Mouse (Mus musculus): ENCODE measurements around the gene 2300002M23Rik. TPM values are rescaled to one million over a fixed set of nuclear protein-coding genes. Genes with fewer than 3 reads are reported as not detected.

Gene 2300002M23Rik
- polyA plus RNA-seq, 1 experiment from 2014 or later: not detected

DNA sequence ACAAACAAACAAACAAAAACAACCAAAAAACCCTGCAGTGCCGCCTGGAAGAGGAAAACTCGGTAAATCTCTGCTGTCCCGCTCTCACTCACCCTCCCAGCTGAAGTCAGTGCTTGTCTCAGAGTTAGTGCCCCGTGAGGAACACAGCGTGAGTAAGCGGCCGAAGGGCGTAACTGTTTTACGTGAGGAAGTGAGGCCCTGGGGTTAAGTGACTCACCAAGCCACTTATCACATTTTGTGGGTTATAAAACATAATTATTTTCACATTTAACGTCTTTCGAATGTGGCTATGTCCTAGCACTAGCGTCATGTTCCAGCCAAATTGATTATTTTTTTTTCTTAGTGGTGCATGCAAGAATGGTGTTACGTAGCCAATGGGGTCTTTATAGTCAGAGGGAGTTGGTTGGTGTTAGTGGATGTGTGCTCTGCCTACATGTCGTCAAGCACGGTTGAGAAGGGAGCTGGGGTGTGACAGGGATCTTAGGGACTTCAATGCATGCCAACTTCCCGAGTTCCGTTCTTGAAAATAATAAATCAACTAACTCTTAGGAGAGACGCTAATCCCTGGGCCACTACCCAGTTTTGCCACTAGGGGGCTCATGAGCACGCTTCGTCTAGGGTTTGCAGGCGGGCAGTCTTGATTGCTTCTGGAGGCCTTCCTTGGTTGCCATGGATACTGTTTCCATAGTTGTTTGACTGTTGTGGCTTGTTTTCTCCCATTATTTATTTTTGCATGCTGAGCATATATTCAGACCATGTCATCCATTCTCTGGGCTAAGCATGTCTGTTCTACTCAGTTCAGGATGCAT, 23.4 kb downstream of the 2300002M23Rik start:
- H3K9ac ChIP-seq: no peak overlapping the region
- H3K36me3 ChIP-seq: no peaks in the 10 kb centered on the region
- 0 out of 2 replicates have a peak, but pooled peaks cover 3% of the 10 kb centered on the region for H3K27me3 ChIP-seq
- ATAC-seq (replicated peaks; ENCODE audit: low FRiP score): peak; percentile 52; the same call in 1 of the 2 replicates
- H3K9me3 ChIP-seq (replicated peaks): no peaks in the 10 kb centered on the region
- H3K27ac ChIP-seq: no peak overlapping the region
- no peak overlapping the region for H3K4me3 ChIP-seq (replicated peaks)
- 33% methylated on average over 21 of the region's 21 CpGs for WGBS
- peaks cover 7% of the 10 kb centered on the region; the same call in 1 of the 2 replicates for H3K4me1 ChIP-seq
- H3K4me2 ChIP-seq: peak overlapping the region; percentile 46

DNA sequence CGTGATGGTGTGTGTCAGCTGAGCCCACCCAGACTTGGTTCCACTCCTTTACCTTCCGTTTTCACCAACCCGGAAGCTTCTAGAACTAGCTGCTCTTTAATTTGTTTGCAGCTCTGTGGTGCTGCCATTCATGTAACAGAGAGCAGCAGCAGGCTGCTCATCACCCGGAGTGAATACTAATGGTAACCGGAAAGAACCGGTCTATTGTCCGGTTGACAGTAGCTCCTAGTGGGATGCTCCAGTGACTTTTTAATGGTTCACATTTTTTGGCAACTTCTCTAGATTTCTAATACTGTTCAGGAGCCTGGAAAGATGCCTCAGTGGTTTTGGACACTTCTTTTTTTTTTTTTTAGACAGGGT, 23.9 kb downstream of the 2300002M23Rik start:
- Histone ChIP-seq H3K4me1 (peaks cover 7% of the 10 kb centered on the region; the same call in 1 of the 2 replicates), H3K36me3 (no peaks in the 10 kb centered on the region), H3K4me3 (replicated peaks) (no peak overlapping the region), H3K4me2 (no peak overlapping the region), H3K9me3 (replicated peaks) (no peaks in the 10 kb centered on the region), H3K27me3 (0 out of 2 replicates have a peak, but pooled peaks cover 3% of the 10 kb centered on the region), H3K9ac (no peak overlapping the region), H3K27ac (no peak overlapping the region)
- ATAC-seq (replicated peaks; ENCODE audit: low FRiP score): no peak
- WGBS: 93% methylated on average over 7 of the region's 7 CpGs

DNA sequence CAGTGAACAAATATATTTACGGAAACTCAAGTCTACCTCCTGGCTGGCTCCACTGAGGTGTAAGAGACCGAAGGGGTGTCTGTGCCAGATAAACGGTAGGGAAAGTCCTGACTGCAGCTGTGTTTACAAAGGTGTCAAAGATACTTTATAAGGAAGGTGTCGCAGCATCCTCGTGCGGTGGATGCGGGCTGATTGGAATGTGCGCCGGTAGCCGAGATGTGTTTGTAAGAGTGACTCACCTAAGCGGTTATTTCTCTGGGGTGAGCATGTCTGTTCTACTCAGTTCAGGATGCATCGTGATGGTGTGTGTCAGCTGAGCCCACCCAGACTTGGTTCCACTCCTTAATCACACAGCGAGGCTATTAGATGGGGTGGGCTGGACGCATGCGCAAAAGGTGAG, 24.5 kb downstream of the 2300002M23Rik start:
- H3K36me3 ChIP-seq: no peaks in the 10 kb centered on the region
- no peak for ATAC-seq (replicated peaks; ENCODE audit: low FRiP score)
- 87% methylated on average over 15 of the region's 15 CpGs for WGBS
- H3K27me3 ChIP-seq: 0 out of 2 replicates have a peak, but pooled peaks cover 3% of the 10 kb centered on the region
- no peaks in the 10 kb centered on the region for H3K9me3 ChIP-seq (replicated peaks)
- H3K4me3 ChIP-seq (replicated peaks): no peak overlapping the region
- H3K4me1 ChIP-seq: peaks cover 7% of the 10 kb centered on the region; the same call in 1 of the 2 replicates
- H3K9ac ChIP-seq: no peak overlapping the region
- H3K27ac ChIP-seq: no peak overlapping the region
- H3K4me2 ChIP-seq: no peak overlapping the region

DNA sequence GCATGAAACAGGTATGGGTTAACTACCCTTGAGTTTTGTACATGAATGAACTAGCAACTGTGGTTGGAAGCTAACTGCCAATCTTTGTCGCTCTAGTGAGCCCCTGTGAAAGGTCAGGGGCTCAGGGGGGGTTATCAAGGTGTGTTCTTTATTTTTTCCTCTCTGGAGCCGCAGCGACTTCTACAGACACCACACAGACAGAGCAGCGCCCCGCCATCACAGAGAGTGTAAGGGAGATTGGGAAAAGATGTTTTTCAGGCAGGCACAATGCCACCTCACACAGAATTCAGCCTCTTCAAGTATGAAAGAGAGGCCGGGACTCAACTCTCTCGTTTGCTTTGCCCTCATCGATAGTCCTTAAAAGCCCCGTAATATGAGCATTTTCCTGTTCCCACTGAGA, 24.9 kb downstream of the 2300002M23Rik start:
- Histone ChIP-seq H3K9ac (no peak overlapping the region), H3K4me2 (no peak overlapping the region), H3K4me3 (replicated peaks) (no peak overlapping the region), H3K27me3 (0 out of 2 replicates have a peak, but pooled peaks cover 3% of the 10 kb centered on the region), H3K4me1 (peaks cover 7% of the 10 kb centered on the region; the same call in 1 of the 2 replicates), H3K36me3 (no peaks in the 10 kb centered on the region), H3K9me3 (replicated peaks) (no peaks in the 10 kb centered on the region), H3K27ac (no peak overlapping the region)
- 83% methylated on average over 9 of the region's 9 CpGs for WGBS
- ATAC-seq (replicated peaks; ENCODE audit: low FRiP score): no peak

DNA sequence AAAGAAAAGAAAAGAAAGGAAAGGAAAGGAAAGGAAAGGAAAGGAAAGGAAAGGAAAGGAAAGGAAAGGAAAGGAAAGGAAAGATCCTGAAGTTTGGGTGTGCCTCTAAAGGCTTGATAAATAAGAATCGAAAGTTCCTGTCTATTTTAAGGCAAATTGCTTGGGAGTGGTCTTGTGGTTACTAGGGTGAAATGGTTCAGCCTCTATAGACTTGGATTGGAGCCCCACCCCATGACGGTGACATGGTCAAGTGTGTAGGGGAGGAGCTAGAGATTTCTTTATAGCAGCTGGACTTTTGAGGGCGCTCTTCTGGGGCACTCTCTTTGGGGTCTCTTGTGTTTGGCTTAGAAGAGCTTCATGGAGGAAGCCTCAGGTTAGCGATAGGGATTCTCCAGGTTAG, 26.5 kb downstream of the 2300002M23Rik start:
- no peak overlapping the region for H3K4me3 ChIP-seq (replicated peaks)
- H3K4me2 ChIP-seq: no peak overlapping the region
- H3K9me3 ChIP-seq (replicated peaks): no peaks in the 10 kb centered on the region
- no peak overlapping the region for H3K27ac ChIP-seq
- no peak overlapping the region for H3K9ac ChIP-seq
- H3K36me3 ChIP-seq: no peaks in the 10 kb centered on the region
- peaks cover 7% of the 10 kb centered on the region; the same call in 1 of the 2 replicates for H3K4me1 ChIP-seq
- ATAC-seq (replicated peaks; ENCODE audit: low FRiP score): no peak
- H3K27me3 ChIP-seq: 0 out of 2 replicates have a peak, but pooled peaks cover 3% of the 10 kb centered on the region
- WGBS: 41% methylated on average over 4 of the region's 4 CpGs

DNA sequence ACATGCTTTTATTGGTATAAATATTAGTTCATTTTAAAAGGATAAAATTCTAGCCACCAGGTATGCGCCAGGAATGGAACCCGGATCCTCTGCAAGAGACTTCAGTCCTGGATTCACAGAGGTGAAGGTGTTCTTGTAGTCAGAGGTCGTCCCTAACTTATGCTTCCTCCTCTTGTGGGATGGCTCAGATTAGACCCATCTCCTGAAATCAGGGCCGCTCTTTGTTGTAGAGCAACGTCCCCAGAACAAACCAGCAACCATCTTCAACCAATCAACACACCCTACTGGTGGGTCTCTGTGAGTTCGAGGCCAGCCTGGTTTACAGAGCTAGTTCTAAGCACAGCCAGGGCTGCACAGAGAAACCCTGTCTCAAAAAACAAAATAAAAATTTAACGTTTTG, 27.2 kb downstream of the 2300002M23Rik start:
- no peak for ATAC-seq (replicated peaks; ENCODE audit: low FRiP score)
- Histone ChIP-seq H3K36me3 (no peaks in the 10 kb centered on the region), H3K4me2 (no peak overlapping the region), H3K9me3 (replicated peaks) (no peaks in the 10 kb centered on the region), H3K9ac (no peak overlapping the region), H3K27me3 (0 out of 2 replicates have a peak, but pooled peaks cover 3% of the 10 kb centered on the region), H3K4me1 (peaks cover 7% of the 10 kb centered on the region; the same call in 1 of the 2 replicates), H3K27ac (no peak overlapping the region), H3K4me3 (replicated peaks) (no peak overlapping the region)
- WGBS: 84% methylated on average over 7 of the region's 7 CpGs

DNA sequence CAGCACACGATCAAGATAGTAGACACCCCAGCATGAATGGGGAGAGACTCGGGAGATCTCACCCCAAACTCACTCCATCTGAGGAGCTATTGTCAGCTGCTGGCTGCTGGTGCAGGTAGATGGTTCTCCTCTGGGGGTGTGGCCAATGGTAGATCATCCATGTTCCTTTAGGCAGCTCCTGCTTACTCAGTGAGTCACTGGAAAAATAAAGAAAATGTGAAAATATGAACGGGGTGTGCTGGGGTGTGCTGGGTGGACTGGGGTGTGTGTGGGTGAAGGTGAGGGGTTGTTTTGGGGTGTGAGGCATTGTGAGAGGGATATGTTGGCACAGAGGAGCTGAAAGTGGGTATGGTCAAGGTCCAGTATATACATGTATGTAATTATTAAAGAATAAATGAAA, 30.1 kb downstream of the 2300002M23Rik start:
- 93% methylated on average over 3 of the region's 3 CpGs for WGBS
- H3K4me1 ChIP-seq: no peaks in the 10 kb centered on the region
- H3K4me3 ChIP-seq (replicated peaks): no peak overlapping the region
- no peaks in the 10 kb centered on the region for H3K36me3 ChIP-seq
- H3K27me3 ChIP-seq: 0 out of 2 replicates have a peak, but pooled peaks cover 3% of the 10 kb centered on the region
- H3K27ac ChIP-seq: no peak overlapping the region
- no peaks in the 10 kb centered on the region for H3K9me3 ChIP-seq (replicated peaks)
- H3K4me2 ChIP-seq: no peak overlapping the region
- no peak overlapping the region for H3K9ac ChIP-seq
- no peak for ATAC-seq (replicated peaks; ENCODE audit: low FRiP score)

DNA sequence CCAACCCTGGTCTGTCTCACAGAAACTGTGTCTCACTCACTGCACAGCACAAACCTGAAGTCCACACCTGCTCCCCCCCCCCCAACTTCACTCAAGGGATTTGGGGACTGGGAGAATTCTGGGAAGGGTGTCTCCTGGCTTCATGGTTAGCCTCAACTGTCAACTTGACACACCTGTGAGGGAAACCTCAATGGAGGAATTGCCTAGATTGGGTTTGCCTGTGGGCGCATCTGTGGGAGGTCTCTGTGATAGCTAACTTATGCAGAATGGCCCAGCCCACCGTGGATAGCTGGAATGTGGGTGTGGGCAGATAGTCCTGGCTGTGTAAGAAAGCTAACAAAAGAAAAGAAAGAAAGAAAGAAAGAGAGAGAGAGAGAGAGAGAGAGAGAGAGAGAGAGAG, 34.0 kb downstream of the 2300002M23Rik start, which contains the start of gene Sfta2:
TSS of gene Sfta2 (plus strand) at position 301 of the 400 bp plus-strand sequence.
- H3K27ac ChIP-seq: no peak within 1 kb of the TSS

DNA sequence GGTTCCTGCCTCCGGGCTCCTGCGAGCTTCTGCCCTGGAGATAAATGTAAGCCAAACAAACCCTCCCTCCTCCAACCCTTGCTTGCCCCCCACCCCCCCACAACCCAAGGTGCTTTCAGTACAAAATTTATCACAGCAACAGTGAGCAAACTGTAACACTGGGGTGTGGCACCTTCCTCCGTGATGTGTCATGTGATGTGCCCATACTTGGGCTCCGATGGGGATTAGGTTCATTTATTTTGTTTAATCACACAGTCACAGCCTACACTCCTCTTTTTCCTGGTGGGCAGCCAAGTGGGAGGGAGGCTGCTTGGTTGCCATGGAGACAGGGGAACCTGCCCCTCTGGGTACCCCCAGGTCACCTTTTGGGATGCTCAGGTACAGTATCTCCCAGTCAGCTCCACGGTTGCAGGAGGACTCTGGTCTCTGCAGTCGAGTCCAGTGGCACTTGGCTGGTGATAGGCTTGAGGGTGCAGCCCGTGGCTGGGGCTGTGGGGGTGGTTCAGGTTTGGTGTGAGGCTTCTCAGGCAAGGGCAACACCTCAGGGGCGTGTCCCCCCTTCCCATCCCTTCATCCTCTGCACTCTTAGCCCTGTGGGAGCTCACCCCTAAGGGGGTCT, 34.6 kb downstream of the 2300002M23Rik start:
- no peaks in the 10 kb centered on the region for H3K36me3 ChIP-seq
- no peaks in the 10 kb centered on the region for H3K27me3 ChIP-seq
- H3K9me3 ChIP-seq (replicated peaks): no peaks in the 10 kb centered on the region
- ATAC-seq (replicated peaks; ENCODE audit: low FRiP score): no peak
- H3K9ac ChIP-seq: no peak overlapping the region
- WGBS: 42% methylated on average over 8 of the region's 8 CpGs
- H3K4me3 ChIP-seq (replicated peaks): no peak overlapping the region
- no peak overlapping the region for H3K27ac ChIP-seq
- peak overlapping the region; percentile 34; the same call in 1 of the 2 replicates for H3K4me2 ChIP-seq
- H3K4me1 ChIP-seq: no peaks in the 10 kb centered on the region

More for the DNA sequence above, 34.0 kb downstream of the 2300002M23Rik start, which contains the start of gene Sfta2:
- H3K9me3 ChIP-seq (replicated peaks): no peaks in the 10 kb centered on the region
- no peaks in the 10 kb centered on the region for H3K4me1 ChIP-seq
- H3K9ac ChIP-seq: no peak within 1 kb of the TSS
- H3K4me2 ChIP-seq: peak within 1 kb of the TSS; percentile 34; the same call in 1 of the 2 replicates
- H3K36me3 ChIP-seq: no peaks in the 10 kb centered on the region
- H3K27me3 ChIP-seq: no peaks in the 10 kb centered on the region
- H3K4me3 ChIP-seq (replicated peaks): no peak within 1 kb of the TSS
- WGBS: 56% methylated on average over 2 of the region's 2 CpGs
- no peak for ATAC-seq (replicated peaks; ENCODE audit: low FRiP score)

DNA sequence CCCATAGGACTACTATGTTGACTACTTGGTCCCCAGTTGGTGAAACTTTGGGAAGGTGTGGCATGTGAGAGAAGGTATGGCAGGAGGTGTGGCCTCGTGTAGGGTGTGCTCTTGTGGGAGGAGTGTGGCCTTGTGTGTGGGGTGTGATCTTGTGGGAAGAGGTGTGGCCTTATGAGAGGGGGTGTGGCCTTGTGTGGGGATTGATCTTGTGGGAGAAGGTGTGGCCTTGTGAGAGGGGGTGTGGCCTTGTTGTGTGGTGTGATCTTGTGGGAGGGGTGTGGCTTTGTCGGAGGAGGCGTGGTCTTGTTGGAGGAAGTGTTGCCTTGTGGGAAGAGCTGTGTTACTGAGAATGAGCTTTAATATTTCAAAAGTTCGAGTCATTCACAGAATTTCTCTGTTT, 49.9 kb downstream of the 2300002M23Rik start:
- Histone ChIP-seq H3K4me3 (replicated peaks) (no peak overlapping the region), H3K4me2 (no peak overlapping the region), H3K27me3 (no peaks in the 10 kb centered on the region), H3K36me3 (no peaks in the 10 kb centered on the region), H3K9ac (no peak overlapping the region), H3K4me1 (no peaks in the 10 kb centered on the region), H3K27ac (no peak overlapping the region), H3K9me3 (replicated peaks) (no peaks in the 10 kb centered on the region)
- WGBS: 81% methylated on average over 4 of the region's 4 CpGs
- no peak for ATAC-seq (replicated peaks; ENCODE audit: low FRiP score)

Data from kidney, embryonic 15.5 days (tissue).